Comparison of ENCODE assay signal across 8 mouse cellular contexts in the genomic region with DNA sequence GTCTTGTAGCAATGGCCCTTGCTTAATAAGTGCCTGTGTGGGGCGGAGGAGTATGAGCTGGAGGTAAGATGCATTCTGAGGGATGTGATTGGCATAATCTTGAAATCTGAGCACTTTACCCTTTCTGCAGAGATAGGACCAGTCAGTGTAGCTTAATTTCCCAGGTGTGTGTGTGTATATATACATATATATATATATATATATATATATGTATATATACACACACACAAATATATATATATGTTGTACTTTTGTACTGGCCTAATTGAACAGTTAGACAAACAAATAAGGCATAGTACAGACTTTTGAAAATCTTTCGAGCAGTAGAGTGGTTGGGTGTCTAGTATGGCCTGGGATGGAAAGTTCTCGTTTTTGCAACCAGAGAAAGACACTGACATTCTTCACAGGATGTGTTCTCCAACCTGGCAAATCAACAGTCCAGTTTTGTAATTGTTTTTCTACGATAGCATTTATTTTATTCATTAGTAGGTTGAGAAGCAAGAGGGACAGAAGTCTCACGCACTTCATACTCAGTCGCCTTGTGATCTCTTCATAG. TPM values are rescaled to one million over a fixed set of nuclear protein-coding genes. Genes with fewer than 3 reads are reported as not detected.
DNase-seq lines count a peak whose midpoint lies in the region; ATAC-seq and TF ChIP-seq lines count a peak whose summit lies in the region.

No protein-coding gene starts in this region.

- WGBS in lung, embryonic 16.5 days: 41% methylated on average over 6 of the region's 6 CpGs
- 48% methylated on average over 6 of the region's 6 CpGs for WGBS in forebrain, embryonic 13.5 days
- WGBS in limb, embryonic 12.5 days: 62% methylated on average over 6 of the region's 6 CpGs
- 44% methylated on average over 6 of the region's 6 CpGs for WGBS in olfactory bulb, adult 2 months

- peaks cover 3% of the 10 kb centered on the region; the same call in 1 of the 2 replicates for H3K4me1 ChIP-seq in lung, embryonic 16.5 days (replicated peaks; ENCODE audit: control insufficient read depth, insufficient read depth, low read length)
- peaks cover 18% of the 10 kb centered on the region; the same call in 1 of the 2 replicates for H3K4me1 ChIP-seq in forebrain, embryonic 13.5 days
- peaks cover 5% of the 10 kb centered on the region; the same call in 1 of the 2 replicates for H3K4me1 ChIP-seq in limb, embryonic 12.5 days (replicated peaks)
- 0 out of 2 replicates have a peak, but pooled peaks cover 2% of the 10 kb centered on the region for H3K4me1 ChIP-seq in olfactory bulb, adult 2 months (ENCODE audit: control insufficient read depth, insufficient read depth, low read length)

- TF ChIP-seq CTCF in olfactory bulb, adult 2 months (IDR thresholded peaks at IDR 0.05; ENCODE audit: insufficient read depth, low read depth, low read length): no peak

- H3K27ac ChIP-seq in lung, embryonic 16.5 days (ENCODE audit: low read length): no peak overlapping the region
- no peak overlapping the region for H3K27ac ChIP-seq in forebrain, embryonic 13.5 days
- H3K27ac ChIP-seq in limb, embryonic 12.5 days: no peak overlapping the region
- H3K27ac ChIP-seq in olfactory bulb, adult 2 months (ENCODE audit: insufficient read depth, low read depth, low read length): no peak overlapping the region

- no peaks in the 10 kb centered on the region for H3K27me3 ChIP-seq in lung, embryonic 16.5 days (ENCODE audit: control insufficient read depth, insufficient read depth, low read depth, low read length)
- no peaks in the 10 kb centered on the region for H3K27me3 ChIP-seq in forebrain, embryonic 13.5 days
- H3K27me3 ChIP-seq in limb, embryonic 12.5 days: peaks cover 12% of the 10 kb centered on the region

- no peak for TF ChIP-seq POLR2A in olfactory bulb, adult 2 months (IDR thresholded peaks at IDR 0.05; ENCODE audit: insufficient read depth, low read depth, low read length)

- DNase-seq in lung, postnatal 25 days (ENCODE audit: low spot score): no peak
- DNase-seq in urinary bladder, postnatal 36 days (ENCODE audit: low spot score in 2 of 2): no peak
- DNase-seq in layer of hippocampus, adult 11-12 months (ENCODE audit: low spot score): no peak
- DNase-seq in spleen, adult 18-20 months: no peak

- peak overlapping the region; percentile 99 for H3K4me2 ChIP-seq in lung, embryonic 16.5 days (ENCODE audit: low read depth, low read length)
- peak overlapping the region; percentile 94 for H3K4me2 ChIP-seq in forebrain, embryonic 13.5 days
- H3K4me2 ChIP-seq in limb, embryonic 12.5 days: peak overlapping the region; percentile 96

- no peak for ATAC-seq in lung, embryonic 16.5 days (ENCODE audit: low read depth)
- ATAC-seq in forebrain, embryonic 13.5 days: no peak
- ATAC-seq in limb, embryonic 12.5 days (ENCODE audit: insufficient number of reproducible peaks, insufficient read depth, low FRiP score, low TSS enrichment, low read depth): no peak

- no peaks in the 10 kb centered on the region for H3K36me3 ChIP-seq in lung, embryonic 16.5 days (ENCODE audit: control insufficient read depth, insufficient read depth, low read length)
- 0 out of 2 replicates have a peak, but pooled peaks cover 3% of the 10 kb centered on the region for H3K36me3 ChIP-seq in forebrain, embryonic 13.5 days (ENCODE audit: poor library complexity, severe bottlenecking)
- peaks cover 10% of the 10 kb centered on the region for H3K36me3 ChIP-seq in limb, embryonic 12.5 days

- H3K9ac ChIP-seq in lung, embryonic 16.5 days (ENCODE audit: low read length): peak overlapping the region; percentile 72
- H3K9ac ChIP-seq in forebrain, embryonic 13.5 days: peak overlapping the region; percentile 78
- H3K9ac ChIP-seq in limb, embryonic 12.5 days (replicated peaks): peak overlapping the region; percentile 53; the same call in 1 of the 2 replicates

- H3K4me3 ChIP-seq in lung, embryonic 16.5 days (ENCODE audit: low read length): peak overlapping the region; percentile 78
- H3K4me3 ChIP-seq in forebrain, embryonic 13.5 days: peak overlapping the region; percentile 71
- H3K4me3 ChIP-seq in limb, embryonic 12.5 days (replicated peaks): peak overlapping the region; percentile 75
- H3K4me3 ChIP-seq in olfactory bulb, adult 2 months (ENCODE audit: insufficient read depth, low read depth, low read length): peak overlapping the region; percentile 78

- H3K9me3 ChIP-seq in lung, embryonic 16.5 days (ENCODE audit: control insufficient read depth, low read length): no peaks in the 10 kb centered on the region
- H3K9me3 ChIP-seq in forebrain, embryonic 13.5 days (replicated peaks): no peaks in the 10 kb centered on the region
- no peaks in the 10 kb centered on the region for H3K9me3 ChIP-seq in limb, embryonic 12.5 days

RNA-seq across cellular contexts. Expression of a gene that starts 0.4 kb away (rescaled TPM):
- polyA plus RNA-seq in lung, embryonic 16.5 days (2015; fragmentation: Nextera tagmentation; extraction: Ambion mirVana): 6.5 and 6.8 TPM in 2 replicates
- 7.3 and 8.3 TPM in 2 replicates for polyA plus RNA-seq in forebrain, embryonic 13.5 days (2015; fragmentation: Nextera tagmentation; extraction: Ambion mirVana)
- 2.2 and 4.2 TPM in 2 replicates for polyA plus RNA-seq in limb, embryonic 12.5 days (2016; fragmentation: Nextera tagmentation; extraction: Ambion mirVana)
- not detected in 2 replicates for polyA plus RNA-seq in olfactory bulb, adult 2 months (2012; ENCODE audit: insufficient read depth, insufficient read length, low replicate concordance, missing spikeins)

RNA-seq across cellular contexts. Expression of a gene that starts 29.9 kb away (rescaled TPM):
- 3.6 and 4.3 TPM in 2 replicates for polyA plus RNA-seq in lung, embryonic 16.5 days (2015; fragmentation: Nextera tagmentation; extraction: Ambion mirVana)
- polyA plus RNA-seq in forebrain, embryonic 13.5 days (2015; fragmentation: Nextera tagmentation; extraction: Ambion mirVana): 5.4 and 6.2 TPM in 2 replicates
- polyA plus RNA-seq in limb, embryonic 12.5 days (2016; fragmentation: Nextera tagmentation; extraction: Ambion mirVana): 7.7 and 7.9 TPM in 2 replicates
- not detected in 2 replicates for polyA plus RNA-seq in olfactory bulb, adult 2 months (2012; ENCODE audit: insufficient read depth, insufficient read length, low replicate concordance, missing spikeins)
